Mouse (Mus musculus) midbrain, embryonic 16.5 days (tissue): ENCODE measurements around the gene Slc25a47. TPM values are rescaled to one million over a fixed set of nuclear protein-coding genes. Genes with fewer than 3 reads are reported as not detected.
A peak's percentile ranks its signal among the peaks of the same experiment; 100 is the strongest.

Experiments
- ATAC-seq: fragments of 200-750 bp; cut with Nextera tagmentation; 2 replicates; pipeline ENCODE4 v1.8.0; 2017; ENCODE audit warnings: moderate TSS enrichment
- H3K27ac ChIP-seq: fragments of 300-500 bp; sonication (generic); 2 replicates; pipeline ENCODE4 v1.5.1; 2014; ENCODE audit warnings: mild to moderate bottlenecking, low read length, mixed read lengths
- H3K27me3 ChIP-seq: fragments of 300-500 bp; sonication (generic); 2 replicates; pipeline ENCODE4 v1.6.1; 2014; ENCODE audit warnings: low read depth, low read length, mixed read lengths; ENCODE audit not compliant: control insufficient read depth, insufficient read depth
- H3K36me3 ChIP-seq: fragments of 300-500 bp; sonication (generic); 2 replicates; pipeline ENCODE4 v1.6.1; 2014; ENCODE audit warnings: mild to moderate bottlenecking, low read length, moderate library complexity, mixed read lengths; ENCODE audit not compliant: control insufficient read depth, insufficient read depth
- H3K4me1 ChIP-seq: fragments of 300-500 bp; sonication (generic); 2 replicates; pipeline ENCODE4 v1.6.1; 2014; ENCODE audit warnings: mild to moderate bottlenecking, low read length, mixed read lengths; ENCODE audit not compliant: control insufficient read depth, insufficient read depth
- H3K4me2 ChIP-seq: fragments of 300-500 bp; sonication (generic); 2 replicates; pipeline ENCODE4 v1.6.1; 2014; ENCODE audit warnings: mild to moderate bottlenecking, low read length, mixed read lengths
- H3K4me3 ChIP-seq: fragments of 300-500 bp; sonication (generic); 2 replicates; pipeline ENCODE4 v1.5.1; 2014; ENCODE audit warnings: low read depth, mild to moderate bottlenecking, low read length, moderate library complexity, mixed read lengths
- H3K9ac ChIP-seq: fragments of 300-500 bp; sonication (generic); 2 replicates; pipeline ENCODE4 v1.6.1; 2014; ENCODE audit warnings: low read depth, low read length, mixed read lengths
- H3K9me3 ChIP-seq: fragments of 300-500 bp; sonication (generic); replicated peaks from 2 replicates; pipeline ENCODE4 v1.6.1; 2014; ENCODE audit warnings: mild to moderate bottlenecking, low read length, mixed read lengths; ENCODE audit not compliant: control insufficient read depth, poor library complexity, severe bottlenecking
- WGBS: fragments of 180-500 bp; shearing (Covaris S2); extraction: QIAGEN DNeasy Blood & Tissue Kit; methylation state at CpG from one replicate; pipeline ENCODE4 v1.1.7; 2014; 5-methylcytosine and 5-hydroxymethylcytosine counted together
- polyA plus RNA-seq: library from polyadenylated mRNA; unstranded; fragments of >200 nt; fragmentation: Nextera tagmentation; extraction: Ambion mirVana; gene quantifications from 2 replicates; pipeline ENCODE4 v1.2.1, GENCODE M21; 2015

Gene Slc25a47
- 6.4 and 8.2 TPM in 2 replicates for polyA plus RNA-seq

GRCm38 (mm10) chr12:108835840-108836409 lies at the start of gene Slc25a47, which contains the start of gene Slc25a29:
Gene Slc25a47 (plus strand): TSS chr12:108836046.
Gene Slc25a29 (minus strand): TSS chr12:108835883.
- under 1% methylated on average over 45 of the region's 53 CpGs for WGBS
- Histone ChIP-seq H3K4me1 (peaks cover 35% of the 10 kb centered on the region), H3K27me3 (no peaks in the 10 kb centered on the region), H3K27ac (peak within 1 kb of the TSS; percentile 70), H3K4me2 (peak within 1 kb of the TSS; percentile 83), H3K9ac (peak within 1 kb of the TSS; percentile 86), H3K4me3 (peak within 1 kb of the TSS; percentile 81), H3K36me3 (no peaks in the 10 kb centered on the region), H3K9me3 (no peaks in the 10 kb centered on the region)
- ATAC-seq: peak; percentile 99

- ATAC-seq: no peak
- Histone ChIP-seq H3K4me1 (peaks cover 18% of the 10 kb centered on the region), H3K27me3 (no peaks in the 10 kb centered on the region), H3K4me2 (no peak overlapping the region), H3K9me3 (no peaks in the 10 kb centered on the region; the same call in 1 of the 2 replicates), H3K9ac (no peak overlapping the region), H3K36me3 (no peaks in the 10 kb centered on the region), H3K27ac (no peak overlapping the region), H3K4me3 (no peak overlapping the region)
- WGBS: 94% methylated on average over 2 of the region's 2 CpGs
These were observed 48.5 kb upstream of the Slc25a47 start for GRCm38 (mm10) chr12:108787329-108787728.

- WGBS: 0% methylated on average over 52 of the region's 52 CpGs
- H3K36me3 ChIP-seq: no peaks in the 10 kb centered on the region
These were observed 43.7 kb upstream of the Slc25a47 start for GRCm38 (mm10) chr12:108792152-108792545.

GRCm38 (mm10) chr12:108792546-108793452 lies 43.0 kb upstream of the Slc25a47 start, which contains the start of gene Yy1:
Gene Yy1 (plus strand): TSS chr12:108792973.
- Histone ChIP-seq H3K36me3 (no peaks in the 10 kb centered on the region), H3K9me3 (no peaks in the 10 kb centered on the region), H3K27ac (peak within 1 kb of the TSS; percentile 98), H3K4me3 (peak within 1 kb of the TSS; percentile 100), H3K4me1 (peaks cover 37% of the 10 kb centered on the region), H3K27me3 (no peaks in the 10 kb centered on the region), H3K9ac (peak within 1 kb of the TSS; percentile 95), H3K4me2 (peak within 1 kb of the TSS; percentile 59)
- under 1% methylated on average over 84 of the region's 127 CpGs for WGBS
- peak; percentile 95 for ATAC-seq

More at GRCm38 (mm10) chr12:108792152-108792545, 43.7 kb upstream of the Slc25a47 start:
- Histone ChIP-seq H3K4me1 (peaks cover 37% of the 10 kb centered on the region), H3K27ac (peak overlapping the region; percentile 98), H3K4me3 (peak overlapping the region; percentile 100), H3K9ac (peak overlapping the region; percentile 73), H3K9me3 (no peaks in the 10 kb centered on the region), H3K27me3 (no peaks in the 10 kb centered on the region), H3K4me2 (peak overlapping the region; percentile 59)
- peak; percentile 50 for ATAC-seq

- Histone ChIP-seq H3K27me3 (no peaks in the 10 kb centered on the region), H3K4me1 (peaks cover 40% of the 10 kb centered on the region), H3K4me2 (peak overlapping the region; percentile 46), H3K9ac (peak overlapping the region; percentile 95), H3K27ac (peak overlapping the region; percentile 98), H3K9me3 (no peaks in the 10 kb centered on the region), H3K4me3 (peak overlapping the region; percentile 100), H3K36me3 (no peaks in the 10 kb centered on the region)
- WGBS: under 1% methylated on average over 25 of the region's 71 CpGs
- ATAC-seq: peak; percentile 30
These were observed 42.3 kb upstream of the Slc25a47 start for GRCm38 (mm10) chr12:108793453-108793941.

GRCm38 (mm10) chr12:108794078-108794711 lies 41.7 kb upstream of the Slc25a47 start:
- Histone ChIP-seq H3K27me3 (no peaks in the 10 kb centered on the region), H3K27ac (peak overlapping the region; percentile 98), H3K9me3 (no peaks in the 10 kb centered on the region), H3K9ac (peak overlapping the region; percentile 95), H3K4me1 (peaks cover 40% of the 10 kb centered on the region), H3K4me3 (peak overlapping the region; percentile 100), H3K4me2 (peak overlapping the region; percentile 84), H3K36me3 (no peaks in the 10 kb centered on the region)
- under 1% methylated on average over 63 of the region's 94 CpGs for WGBS
- peak; percentile 69 for ATAC-seq

GRCm38 (mm10) chr12:108794979-108795537 lies 40.8 kb upstream of the Slc25a47 start:
- WGBS: 14% methylated on average over 9 of the region's 9 CpGs
- H3K36me3 ChIP-seq: no peaks in the 10 kb centered on the region
- H3K4me3 ChIP-seq: peak overlapping the region; percentile 100
- no peaks in the 10 kb centered on the region for H3K9me3 ChIP-seq
- H3K9ac ChIP-seq: peak overlapping the region; percentile 95
- no peak for ATAC-seq
- H3K4me1 ChIP-seq: peaks cover 36% of the 10 kb centered on the region
- no peaks in the 10 kb centered on the region for H3K27me3 ChIP-seq
- H3K4me2 ChIP-seq: peak overlapping the region; percentile 84
- peak overlapping the region; percentile 98 for H3K27ac ChIP-seq

- Histone ChIP-seq H3K27ac (no peak overlapping the region), H3K9me3 (no peaks in the 10 kb centered on the region), H3K4me3 (no peak overlapping the region), H3K36me3 (no peaks in the 10 kb centered on the region), H3K4me1 (peaks cover 22% of the 10 kb centered on the region), H3K9ac (no peak overlapping the region), H3K27me3 (no peaks in the 10 kb centered on the region), H3K4me2 (no peak overlapping the region)
- 82% methylated on average over 2 of the region's 2 CpGs for WGBS
- no peak for ATAC-seq
These were observed 34.2 kb upstream of the Slc25a47 start for GRCm38 (mm10) chr12:108801613-108802012.
